14 mouse cellular contexts compared by ENCODE assay signal in the genomic region with DNA sequence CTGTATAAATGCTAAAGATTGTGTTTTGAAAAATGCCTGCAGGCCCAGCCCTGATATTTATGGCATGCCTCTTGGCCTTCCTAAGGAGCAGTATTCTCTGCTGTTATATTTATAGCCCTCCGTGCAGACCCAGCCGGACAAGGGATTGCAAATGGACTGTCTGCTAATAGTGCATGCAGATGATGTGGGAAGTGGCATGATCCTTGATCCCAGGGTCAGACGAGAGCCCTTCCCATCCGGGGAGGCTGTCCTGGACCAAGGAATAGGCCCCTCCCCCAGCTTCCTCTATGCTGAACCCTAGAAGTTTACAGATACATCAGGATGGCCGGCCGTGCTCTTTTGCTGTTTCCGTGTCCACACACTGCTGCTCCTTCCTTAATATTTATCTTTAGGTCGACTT. TPM values are rescaled to one million over a fixed set of nuclear protein-coding genes. Genes with fewer than 3 reads are reported as not detected.
DNase-seq lines count a peak whose midpoint lies in the region; ATAC-seq and TF ChIP-seq lines count a peak whose summit lies in the region.
"Had no signal": no experiment of that assay in that cellular context is flagged by ENCODE, and none has a peak within 500 bp of the region (broad histone marks: within the 10 kb centered on the region; RNA-seq: fewer than 3 reads in every experiment).

No protein-coding gene starts in this region.

- no peak overlapping the region for H3K4me2 ChIP-seq in lung, embryonic 14.5 days
- H3K4me2 ChIP-seq in intestine, embryonic 15.5 days (replicated peaks), result no peak overlapping the region
- no peak overlapping the region for H3K4me2 ChIP-seq in hindbrain, postnatal 0 days (ENCODE audit: low read depth, low read length)
- H3K4me2 ChIP-seq: limb, embryonic 13.5 days had no signal

- no peak overlapping the region for H3K27ac ChIP-seq in lung, embryonic 14.5 days (ENCODE audit: low read depth)
- H3K27ac ChIP-seq in intestine, embryonic 15.5 days, result no peak overlapping the region
- no peak overlapping the region for H3K27ac ChIP-seq in hindbrain, postnatal 0 days
- H3K27ac ChIP-seq: hindbrain, embryonic 10.5 days; limb, embryonic 13.5 days had no signal

- WGBS in lung, embryonic 14.5 days, result 23% methylated on average over 8 of the region's 8 CpGs
- 24% methylated on average over 8 of the region's 8 CpGs for WGBS in intestine, embryonic 15.5 days
- 77% methylated on average over 8 of the region's 8 CpGs for WGBS in hindbrain, postnatal 0 days

- no peaks in the 10 kb centered on the region for H3K27me3 ChIP-seq in lung, embryonic 14.5 days (ENCODE audit: insufficient read depth, low read length)
- H3K27me3 ChIP-seq in intestine, embryonic 15.5 days (replicated peaks), result no peaks in the 10 kb centered on the region
- no peaks in the 10 kb centered on the region; the same call in 1 of the 2 replicates for H3K27me3 ChIP-seq in hindbrain, postnatal 0 days (ENCODE audit: insufficient read depth, low read length)

- no peak overlapping the region for H3K9ac ChIP-seq in lung, embryonic 14.5 days
- H3K9ac ChIP-seq in intestine, embryonic 15.5 days, result no peak overlapping the region
- H3K9ac ChIP-seq in hindbrain, postnatal 0 days (replicated peaks; ENCODE audit: low read length), result no peak overlapping the region
- H3K9ac ChIP-seq: limb, embryonic 13.5 days had no signal

- no peak overlapping the region for H3K4me3 ChIP-seq in lung, embryonic 14.5 days (ENCODE audit: low read depth, low read length)
- no peak overlapping the region for H3K4me3 ChIP-seq in intestine, embryonic 15.5 days (replicated peaks)
- H3K4me3 ChIP-seq in hindbrain, postnatal 0 days (ENCODE audit: low read length), result no peak overlapping the region
- H3K4me3 ChIP-seq: hindbrain, embryonic 10.5 days; limb, embryonic 13.5 days had no signal

- peak; percentile 31 for DNase-seq in embryo, embryonic 10 days (ENCODE audit: low spot score)
- DNase-seq in embryo, embryonic 9.5 days (ENCODE audit: extremely low spot score), result no peak
- DNase-seq in lung, embryonic 14.5 days, result peak; percentile 46
- DNase-seq in lung, postnatal 25 days (ENCODE audit: low spot score), result no peak
- DNase-seq in kidney, postnatal 14 days, result peak; percentile 50
- DNase-seq in yolk sac, embryonic 10.5 days (ENCODE audit: low spot score), result peak; percentile 71
- no peak for DNase-seq in hindbrain, postnatal 0 days (ENCODE audit: low spot score)
- DNase-seq: cerebellum, adult 18-20 months; right cerebral cortex, postnatal 14 days; thymus, adult 18-20 months had no signal

- no peaks in the 10 kb centered on the region for H3K36me3 ChIP-seq in lung, embryonic 14.5 days (ENCODE audit: insufficient read depth)
- H3K36me3 ChIP-seq in intestine, embryonic 15.5 days, result no peaks in the 10 kb centered on the region
- no peaks in the 10 kb centered on the region for H3K36me3 ChIP-seq in hindbrain, postnatal 0 days (ENCODE audit: insufficient read depth, low read length)
- H3K36me3 ChIP-seq: hindbrain, embryonic 10.5 days; limb, embryonic 13.5 days had no signal

- ATAC-seq in lung, embryonic 14.5 days (ENCODE audit: insufficient read depth), result no peak
- ATAC-seq in intestine, embryonic 15.5 days, result no peak
- ATAC-seq in hindbrain, postnatal 0 days, result no peak

- H3K9me3 ChIP-seq in lung, embryonic 14.5 days (ENCODE audit: low read depth, low read length), result no peaks in the 10 kb centered on the region
- no peaks in the 10 kb centered on the region for H3K9me3 ChIP-seq in intestine, embryonic 15.5 days
- H3K9me3 ChIP-seq in hindbrain, postnatal 0 days (ENCODE audit: low read length), result no peaks in the 10 kb centered on the region
- H3K9me3 ChIP-seq: hindbrain, embryonic 10.5 days; limb, embryonic 13.5 days had no signal

- peaks cover 15% of the 10 kb centered on the region for H3K4me1 ChIP-seq in lung, embryonic 14.5 days (ENCODE audit: insufficient read depth)
- peaks cover 13% of the 10 kb centered on the region for H3K4me1 ChIP-seq in intestine, embryonic 15.5 days (replicated peaks)
- peaks cover 11% of the 10 kb centered on the region for H3K4me1 ChIP-seq in hindbrain, postnatal 0 days (ENCODE audit: insufficient read depth, low read length)
- H3K4me1 ChIP-seq: limb, embryonic 13.5 days had no signal

- no peak for TF ChIP-seq CTCF in lung, embryonic 14.5 days (IDR thresholded peaks at IDR 0.05; ENCODE audit: low read depth)
- TF ChIP-seq CTCF in hindbrain, postnatal 0 days (IDR thresholded peaks at IDR 0.05; ENCODE audit: low read depth), result no peak

RNA-seq across cellular contexts. Expression of a gene that starts 32.5 kb away (rescaled TPM):
- 0.15 and 0.25 TPM in 2 replicates for polyA plus RNA-seq in lung, embryonic 14.5 days (2014; fragmentation: Nextera tagmentation; extraction: Ambion mirVana)
- 0.20 and 0.31 TPM in 2 replicates for polyA plus RNA-seq in intestine, embryonic 15.5 days (2015; fragmentation: Nextera tagmentation; extraction: Ambion mirVana)
- 0.63 TPM in 1 of 2 replicates, not detected in the other for total RNA-seq in hindbrain, postnatal 0 days (2014; rRNA removed)
- 0.61 and 0.67 TPM in 2 replicates for polyA plus RNA-seq in hindbrain, postnatal 0 days (2015; fragmentation: Nextera tagmentation; extraction: Ambion mirVana)
- total RNA-seq: megakaryocyte, adult 5-6 weeks had no signal

Comparison
In these comparisons a context has a peak if more than half of its experiments do, and no peak if none do; other contexts are left out.
1. DNase-seq: peak in embryo, embryonic 10 days (single experiment), lung, embryonic 14.5 days (single experiment), kidney, postnatal 14 days (single experiment) and yolk sac, embryonic 10.5 days (single experiment); none in embryo, embryonic 9.5 days (single experiment), lung, postnatal 25 days (single experiment) and hindbrain, postnatal 0 days (single experiment).